9 mouse cellular contexts compared by ENCODE assay signal in genomic region chr11:115630532-115631504, GRCm38 (mm10). TPM values are rescaled to one million over a fixed set of nuclear protein-coding genes. Genes with fewer than 3 reads are reported as not detected.
A peak's percentile ranks its signal among the peaks of the same experiment; 100 is the strongest.
DNase-seq lines count a peak whose midpoint lies in the region; TF ChIP-seq lines count a peak whose summit lies in the region.
"Had no signal": no experiment of that assay in that cellular context is flagged by ENCODE, and none has a peak within 500 bp of the region (broad histone marks: within the 10 kb centered on the region; RNA-seq: fewer than 3 reads in every experiment).

No protein-coding gene starts in this region.

- peaks cover 76% of the 10 kb centered on the region for H3K4me1 ChIP-seq in E14TG2a.4 (replicated peaks; ENCODE audit: low read depth, low read length)
- H3K4me1 ChIP-seq in heart, embryonic 10.5 days, result no peaks in the 10 kb centered on the region; the same call in 1 of the 2 replicates

- 51% methylated on average over 16 of the region's 16 CpGs for WGBS in heart, embryonic 10.5 days

- DNase-seq in 3134 (ENCODE audit: extremely low read depth, insufficient read length, low spot score), result peak; percentile 53
- no peak for DNase-seq in heart, embryonic 10.5 days (ENCODE audit: low spot score)
- DNase-seq in lung, postnatal 36 days, result peak; percentile 88
- DNase-seq in embryo, embryonic 11 days, result no peak
- no peak for DNase-seq in right cerebral cortex, postnatal 4 days
- DNase-seq in gastrocnemius, postnatal 14 days, result no peak
- no peak for DNase-seq in left cerebral cortex, postnatal 36 days (ENCODE audit: low spot score in 2 of 2)

- H3K27me3 ChIP-seq in E14TG2a.4 (ENCODE audit: insufficient read depth, low read length), result no peaks in the 10 kb centered on the region
- H3K27me3 ChIP-seq in heart, embryonic 10.5 days (ENCODE audit: insufficient read depth, poor library complexity, severe bottlenecking), result no peaks in the 10 kb centered on the region
- H3K27me3 ChIP-seq: midbrain, embryonic 12.5 days had no signal

- H3K36me3 ChIP-seq in E14TG2a.4 (ENCODE audit: insufficient read depth, low read length), result peaks cover 5% of the 10 kb centered on the region
- no peaks in the 10 kb centered on the region for H3K36me3 ChIP-seq in heart, embryonic 10.5 days
- H3K36me3 ChIP-seq: midbrain, embryonic 12.5 days had no signal

- H3K27ac ChIP-seq in heart, embryonic 10.5 days, result peak overlapping the region; percentile 47; the same call in 1 of the 2 replicates
- H3K27ac ChIP-seq: midbrain, embryonic 12.5 days had no signal

- H3K4me3 ChIP-seq in E14TG2a.4 (replicated peaks; ENCODE audit: low read length), result peak overlapping the region; percentile 55
- H3K4me3 ChIP-seq in heart, embryonic 10.5 days, result 0 out of 2 replicates have a peak overlapping the region, but pooled peaks have one; percentile 8
- H3K4me3 ChIP-seq: midbrain, embryonic 12.5 days had no signal

- intact Hi-C loops in gastrocnemius, postnatal 14 days (cut with DNase I; ENCODE audit: low total_unique reads), result no loop called here
- intact Hi-C loops in left cerebral cortex, postnatal 36 days (cut with DNase I), result no loop called here

- no peaks in the 10 kb centered on the region for H3K9me3 ChIP-seq in E14TG2a.4 (ENCODE audit: low read length)
- no peaks in the 10 kb centered on the region for H3K9me3 ChIP-seq in heart, embryonic 10.5 days
- H3K9me3 ChIP-seq: midbrain, embryonic 12.5 days had no signal

- TF ChIP-seq CTCF in E14TG2a.4 (conservative IDR thresholded peaks at IDR 0.05; ENCODE audit: low read length), result no peak

RNA-seq across cellular contexts. Expression of gene Slc25a19, which starts 2.7 kb away (rescaled TPM):
- polyA plus RNA-seq in heart, embryonic 10.5 days (2016; fragmentation: Nextera tagmentation; extraction: Ambion mirVana), result 33.5 and 45.5 TPM in 2 replicates
- total RNA-seq in gastrocnemius, postnatal 14 days (2021), result 10 to 100 TPM; 40.9 to 45.2 TPM
- total RNA-seq in left cerebral cortex, postnatal 36 days (2021), result 10 to 100 TPM; 56.8 to 60.1 TPM

RNA-seq across cellular contexts. Expression of gene Mif4gd, which starts 18.0 kb away (rescaled TPM):
- 19.6 and 22.7 TPM in 2 replicates for polyA plus RNA-seq in heart, embryonic 10.5 days (2016; fragmentation: Nextera tagmentation; extraction: Ambion mirVana)
- total RNA-seq in gastrocnemius, postnatal 14 days (2021), result 10 to 100 TPM; 35.7 to 42.9 TPM
- 10 to 100 TPM; 15.1 to 18.1 TPM for total RNA-seq in left cerebral cortex, postnatal 36 days (2021)

RNA-seq across cellular contexts. Expression of gene Gga3, which starts 27.0 kb away (rescaled TPM):
- polyA plus RNA-seq in heart, embryonic 10.5 days (2016; fragmentation: Nextera tagmentation; extraction: Ambion mirVana), result 25.4 and 25.7 TPM in 2 replicates
- 10 to 100 TPM; 10.9 to 13.2 TPM for total RNA-seq in gastrocnemius, postnatal 14 days (2021)
- total RNA-seq in left cerebral cortex, postnatal 36 days (2021), result 10 to 100 TPM; 70.2 to 74.3 TPM

RNA-seq across cellular contexts. Expression of gene Mrps7, which starts 27.1 kb away (rescaled TPM):
- polyA plus RNA-seq in heart, embryonic 10.5 days (2016; fragmentation: Nextera tagmentation; extraction: Ambion mirVana), result 105 and 108 TPM in 2 replicates
- total RNA-seq in gastrocnemius, postnatal 14 days (2021), result 10 to 100 TPM; 63.6 to 65.4 TPM
- 10 to 100 TPM; 49.8 to 57.9 TPM for total RNA-seq in left cerebral cortex, postnatal 36 days (2021)

Comparison
In these comparisons a context has a peak if more than half of its experiments do, and no peak if none do; other contexts are left out.
1. DNase-seq: peak in 3134 (single experiment) and lung, postnatal 36 days (single experiment); none in heart, embryonic 10.5 days (single experiment), embryo, embryonic 11 days (single experiment), right cerebral cortex, postnatal 4 days (single experiment), gastrocnemius, postnatal 14 days (single experiment) and left cerebral cortex, postnatal 36 days (0 of 2).
2. RNA of gene Gga3, which starts 27.0 kb away (total RNA-seq): 70.2 to 74.3 TPM in left cerebral cortex, postnatal 36 days; 10.9 to 13.2 TPM in gastrocnemius, postnatal 14 days; every median in the first group is over 4 times any median in the second.